Mouse (Mus musculus): ENCODE data around the gene Sorbs1. TPM values are rescaled to one million over a fixed set of nuclear protein-coding genes. Genes with fewer than 3 reads are reported as not detected.

The Sorbs1 gene
- polyA plus RNA-seq, 1 experiment from 2014 or later = 92.0 TPM

- no peak overlapping the region for H3K4me3 ChIP-seq
- no peak overlapping the region for H3K9ac ChIP-seq
- H3K36me3 ChIP-seq = no peaks in the 10 kb centered on the region
- H3K4me2 ChIP-seq = no peak overlapping the region
- H3K27ac ChIP-seq (replicated peaks) = peak overlapping the region; percentile 27; the same call in 1 of the 2 replicates
- no peaks in the 10 kb centered on the region for H3K9me3 ChIP-seq
- peaks cover 38% of the 10 kb centered on the region for H3K4me1 ChIP-seq (replicated peaks)
- ATAC-seq (ENCODE audit: low FRiP score, low read depth) = peak; percentile 20
- 71% methylated on average over 3 of the region's 3 CpGs for WGBS
- H3K27me3 ChIP-seq = no peaks in the 10 kb centered on the region
Measured at GRCm38 (mm10) chr19:40468308-40468707, 45.3 kb downstream of the Sorbs1 start.

- no peaks in the 10 kb centered on the region for H3K27me3 ChIP-seq
- WGBS = 80% methylated on average over 9 of the region's 9 CpGs
- peaks cover 39% of the 10 kb centered on the region for H3K4me1 ChIP-seq (replicated peaks)
- no peak overlapping the region for H3K4me2 ChIP-seq
- 0 out of 2 replicates have a peak, but pooled peaks have one; percentile 1 for ATAC-seq (ENCODE audit: low FRiP score, low read depth)
- no peak overlapping the region for H3K9ac ChIP-seq
- no peaks in the 10 kb centered on the region for H3K36me3 ChIP-seq
- H3K4me3 ChIP-seq = no peak overlapping the region
- peak overlapping the region; percentile 27; the same call in 1 of the 2 replicates for H3K27ac ChIP-seq (replicated peaks)
- no peaks in the 10 kb centered on the region for H3K9me3 ChIP-seq
Measured at GRCm38 (mm10) chr19:40467810-40468209, 45.8 kb downstream of the Sorbs1 start.

GRCm38 (mm10) chr19:40465339-40465738 lies 48.2 kb downstream of the Sorbs1 start:
- Histone ChIP-seq H3K4me3 (no peak overlapping the region), H3K4me1 (replicated peaks) (peaks cover 34% of the 10 kb centered on the region), H3K9me3 (no peaks in the 10 kb centered on the region), H3K36me3 (no peaks in the 10 kb centered on the region), H3K27ac (replicated peaks) (peak overlapping the region; percentile 46; the same call in 1 of the 2 replicates), H3K9ac (no peak overlapping the region), H3K27me3 (no peaks in the 10 kb centered on the region), H3K4me2 (no peak overlapping the region)
- no peak for ATAC-seq (ENCODE audit: low FRiP score, low read depth)
- 15% methylated on average over 3 of the region's 3 CpGs for WGBS

GRCm38 (mm10) chr19:40464408-40464807 lies 49.2 kb downstream of the Sorbs1 start:
- no peak for ATAC-seq (ENCODE audit: low FRiP score, low read depth)
- Histone ChIP-seq H3K27me3 (no peaks in the 10 kb centered on the region), H3K4me3 (no peak overlapping the region), H3K9ac (no peak overlapping the region), H3K4me2 (no peak overlapping the region), H3K4me1 (replicated peaks) (peaks cover 30% of the 10 kb centered on the region), H3K36me3 (no peaks in the 10 kb centered on the region), H3K9me3 (no peaks in the 10 kb centered on the region), H3K27ac (replicated peaks) (no peak overlapping the region)
- 90% methylated on average over 9 of the region's 9 CpGs for WGBS

GRCm38 (mm10) chr19:40462892-40463291 lies 50.7 kb downstream of the Sorbs1 start:
- H3K27me3 ChIP-seq = no peaks in the 10 kb centered on the region
- H3K9ac ChIP-seq = no peak overlapping the region
- 78% methylated on average over 6 of the region's 6 CpGs for WGBS
- H3K9me3 ChIP-seq = no peaks in the 10 kb centered on the region
- H3K4me3 ChIP-seq = no peak overlapping the region
- H3K36me3 ChIP-seq = no peaks in the 10 kb centered on the region
- no peak overlapping the region for H3K27ac ChIP-seq (replicated peaks)
- peaks cover 39% of the 10 kb centered on the region for H3K4me1 ChIP-seq (replicated peaks)
- no peak for ATAC-seq (ENCODE audit: low FRiP score, low read depth)
- H3K4me2 ChIP-seq = no peak overlapping the region

GRCm38 (mm10) chr19:40462481-40462880 lies 51.1 kb downstream of the Sorbs1 start:
- ATAC-seq (ENCODE audit: low FRiP score, low read depth) = no peak
- H3K4me1 ChIP-seq (replicated peaks) = peaks cover 39% of the 10 kb centered on the region
- H3K4me3 ChIP-seq = no peak overlapping the region
- no peaks in the 10 kb centered on the region for H3K9me3 ChIP-seq
- H3K27ac ChIP-seq (replicated peaks) = no peak overlapping the region
- no peak overlapping the region for H3K9ac ChIP-seq
- H3K4me2 ChIP-seq = no peak overlapping the region
- WGBS = 65% methylated on average over 2 of the region's 2 CpGs
- no peaks in the 10 kb centered on the region for H3K27me3 ChIP-seq
- no peaks in the 10 kb centered on the region for H3K36me3 ChIP-seq

- no peak overlapping the region for H3K9ac ChIP-seq
- H3K9me3 ChIP-seq = no peaks in the 10 kb centered on the region
- ATAC-seq (ENCODE audit: low FRiP score, low read depth) = no peak
- WGBS = 77% methylated on average over 1 of the region's 1 CpGs
- no peak overlapping the region for H3K4me3 ChIP-seq
- no peak overlapping the region for H3K4me2 ChIP-seq
- no peak overlapping the region for H3K27ac ChIP-seq (replicated peaks)
- no peaks in the 10 kb centered on the region for H3K27me3 ChIP-seq
- H3K36me3 ChIP-seq = no peaks in the 10 kb centered on the region
- peaks cover 39% of the 10 kb centered on the region for H3K4me1 ChIP-seq (replicated peaks)
Measured at GRCm38 (mm10) chr19:40461662-40462061, 51.9 kb downstream of the Sorbs1 start.

- 42% methylated on average over 9 of the region's 9 CpGs for WGBS
- 0 out of 2 replicates have a peak overlapping the region, but pooled peaks have one; percentile 27 for H3K27ac ChIP-seq (replicated peaks)
- H3K4me2 ChIP-seq = no peak overlapping the region
Measured at GRCm38 (mm10) chr19:40460854-40461490, 52.6 kb downstream of the Sorbs1 start.

GRCm38 (mm10) chr19:40459338-40459737 lies 54.2 kb downstream of the Sorbs1 start:
- no peaks in the 10 kb centered on the region for H3K9me3 ChIP-seq
- no peak overlapping the region for H3K9ac ChIP-seq
- H3K27me3 ChIP-seq = no peaks in the 10 kb centered on the region
- H3K27ac ChIP-seq (replicated peaks) = no peak overlapping the region
- peaks cover 29% of the 10 kb centered on the region for H3K4me1 ChIP-seq (replicated peaks)
- H3K4me3 ChIP-seq = no peak overlapping the region
- 43% methylated on average over 1 of the region's 1 CpGs for WGBS
- no peak overlapping the region for H3K4me2 ChIP-seq
- H3K36me3 ChIP-seq = no peaks in the 10 kb centered on the region
- ATAC-seq (ENCODE audit: low FRiP score, low read depth) = no peak

More at GRCm38 (mm10) chr19:40460854-40461490, 52.6 kb downstream of the Sorbs1 start:
- Histone ChIP-seq H3K27me3 (no peaks in the 10 kb centered on the region), H3K9me3 (no peaks in the 10 kb centered on the region), H3K36me3 (no peaks in the 10 kb centered on the region), H3K4me1 (replicated peaks) (peaks cover 38% of the 10 kb centered on the region), H3K4me3 (no peak overlapping the region), H3K9ac (no peak overlapping the region)
- no peak for ATAC-seq (ENCODE audit: low FRiP score, low read depth)

GRCm38 (mm10) chr19:40458806-40459205 lies 54.8 kb downstream of the Sorbs1 start:
- WGBS = 81% methylated on average over 3 of the region's 3 CpGs
- peaks cover 29% of the 10 kb centered on the region for H3K4me1 ChIP-seq (replicated peaks)
- ATAC-seq (ENCODE audit: low FRiP score, low read depth) = no peak
- no peaks in the 10 kb centered on the region for H3K9me3 ChIP-seq
- no peak overlapping the region for H3K9ac ChIP-seq
- H3K27me3 ChIP-seq = no peaks in the 10 kb centered on the region
- no peak overlapping the region for H3K4me2 ChIP-seq
- no peak overlapping the region for H3K27ac ChIP-seq (replicated peaks)
- no peaks in the 10 kb centered on the region for H3K36me3 ChIP-seq
- H3K4me3 ChIP-seq = no peak overlapping the region

GRCm38 (mm10) chr19:40455248-40455647 lies 58.3 kb downstream of the Sorbs1 start:
- Histone ChIP-seq H3K27ac (replicated peaks) (no peak overlapping the region), H3K36me3 (no peaks in the 10 kb centered on the region), H3K9ac (no peak overlapping the region), H3K4me3 (no peak overlapping the region), H3K27me3 (no peaks in the 10 kb centered on the region), H3K9me3 (no peaks in the 10 kb centered on the region), H3K4me2 (no peak overlapping the region), H3K4me1 (replicated peaks) (peaks cover 12% of the 10 kb centered on the region; the same call in 1 of the 2 replicates)
- ATAC-seq (ENCODE audit: low FRiP score, low read depth) = no peak
- WGBS = 97% methylated on average over 4 of the region's 4 CpGs

GRCm38 (mm10) chr19:40454096-40454495 lies 59.5 kb downstream of the Sorbs1 start:
- peaks cover 6% of the 10 kb centered on the region; the same call in 1 of the 2 replicates for H3K4me1 ChIP-seq (replicated peaks)
- no peaks in the 10 kb centered on the region for H3K27me3 ChIP-seq
- H3K27ac ChIP-seq (replicated peaks) = no peak overlapping the region
- H3K9ac ChIP-seq = no peak overlapping the region
- no peak for ATAC-seq (ENCODE audit: low FRiP score, low read depth)
- H3K4me3 ChIP-seq = no peak overlapping the region
- WGBS = 90% methylated on average over 4 of the region's 4 CpGs
- no peaks in the 10 kb centered on the region for H3K9me3 ChIP-seq
- no peak overlapping the region for H3K4me2 ChIP-seq
- H3K36me3 ChIP-seq = peaks cover 6% of the 10 kb centered on the region; the same call in 1 of the 2 replicates
